Mouse (Mus musculus) cerebellum, adult 2 months (tissue): ENCODE measurements around the gene Grap.
A peak's percentile ranks its signal among the peaks of the same experiment; 100 is the strongest.

Source experiments
- CTCF ChIP-seq: fragments of 200-500 bp; IDR thresholded peaks from 2 replicates; pipeline ENCODE4 v1.5.1; 2011; ENCODE audit warnings: low read depth, mild to moderate bottlenecking, control low read depth, low read length, moderate library complexity, borderline replicate concordance; ENCODE audit not compliant: insufficient read depth
- POLR2A ChIP-seq: fragments of 200-500 bp; IDR thresholded peaks from 2 replicates; pipeline ENCODE4 v1.6.1; 2011; ENCODE audit warnings: low read length, control low read depth, borderline replicate concordance; ENCODE audit not compliant: insufficient read depth

GRCm38 (mm10) chr11:61665991-61666799 lies 13.1 kb downstream of the Grap start:
- TF ChIP-seq POLR2A, result no peak
- peak; percentile 94 for TF ChIP-seq CTCF
